Mouse (Mus musculus) intestine, embryonic 14.5 days (tissue): ENCODE measurements around the gene Zmynd15. TPM values are rescaled to one million over a fixed set of nuclear protein-coding genes. Genes with fewer than 3 reads are reported as not detected.
"Not testable (repeated sequence)": the region's sequence is repeated elsewhere in the genome, so short reads cannot be mapped to it uniquely, and the experiment has no call there.

Source experiments
- ATAC-seq: fragments of 200-750 bp; cut with Nextera tagmentation; replicated peaks from 2 replicates; pipeline ENCODE4 v1.8.0; 2017; ENCODE audit warnings: low read depth, moderate number of reproducible peaks, moderate TSS enrichment, moderate library complexity; ENCODE audit not compliant: low FRiP score, low TSS enrichment
- DNase-seq: peaks from one replicate; pipeline ENCODE4 v3.0.0-alpha.2; 2018; ENCODE audit warnings: low spot score
- H3K27ac ChIP-seq: fragments of 300-500 bp; sonication (generic); 2 replicates; pipeline ENCODE4 v1.5.1; 2014; ENCODE audit warnings: low read depth, mild to moderate bottlenecking, control low read depth
- H3K27me3 ChIP-seq: fragments of 300-500 bp; sonication (generic); replicated peaks from 2 replicates; pipeline ENCODE4 v1.6.1; 2014; ENCODE audit warnings: low read length, control low read depth; ENCODE audit not compliant: control insufficient read depth, insufficient read depth
- H3K36me3 ChIP-seq: fragments of 300-500 bp; sonication (generic); 2 replicates; pipeline ENCODE4 v1.6.1; 2014; ENCODE audit warnings: low read length, control low read depth; ENCODE audit not compliant: control insufficient read depth, insufficient read depth
- H3K4me1 ChIP-seq: fragments of 300-500 bp; sonication (generic); replicated peaks from 2 replicates; pipeline ENCODE4 v1.6.1; 2014; ENCODE audit warnings: low read length, control low read depth, mixed read lengths; ENCODE audit not compliant: control insufficient read depth, insufficient read depth
- H3K4me2 ChIP-seq: fragments of 300-500 bp; sonication (generic); 2 replicates; pipeline ENCODE4 v1.6.1; 2014; ENCODE audit warnings: low read length
- H3K4me3 ChIP-seq: fragments of 300-500 bp; sonication (generic); 2 replicates; pipeline ENCODE4 v1.5.1; 2014; ENCODE audit warnings: low read depth, low read length, control low read depth, mixed read lengths
- H3K9ac ChIP-seq: fragments of 300-500 bp; sonication (generic); 2 replicates; pipeline ENCODE4 v1.6.1; 2014; ENCODE audit warnings: mild to moderate bottlenecking, low read length
- H3K9me3 ChIP-seq: fragments of 300-500 bp; sonication (generic); 2 replicates; pipeline ENCODE4 v1.6.1; 2016; ENCODE audit warnings: low read length, control low read depth; ENCODE audit not compliant: control insufficient read depth
- WGBS: fragments of 180-500 bp; shearing (Covaris S2); extraction: QIAGEN DNeasy Blood & Tissue Kit; methylation state at CpG from one replicate; pipeline ENCODE4 v1.1.7; 2014; 5-methylcytosine and 5-hydroxymethylcytosine counted together
- polyA plus RNA-seq: library from polyadenylated mRNA; unstranded; fragments of >200 nt; fragmentation: Nextera tagmentation; extraction: Ambion mirVana; gene quantifications from 2 replicates; pipeline ENCODE4 v1.2.1, GENCODE M21; 2014

Zmynd15 gene
- 0.75 and 0.92 TPM in 2 replicates for polyA plus RNA-seq

DNA sequence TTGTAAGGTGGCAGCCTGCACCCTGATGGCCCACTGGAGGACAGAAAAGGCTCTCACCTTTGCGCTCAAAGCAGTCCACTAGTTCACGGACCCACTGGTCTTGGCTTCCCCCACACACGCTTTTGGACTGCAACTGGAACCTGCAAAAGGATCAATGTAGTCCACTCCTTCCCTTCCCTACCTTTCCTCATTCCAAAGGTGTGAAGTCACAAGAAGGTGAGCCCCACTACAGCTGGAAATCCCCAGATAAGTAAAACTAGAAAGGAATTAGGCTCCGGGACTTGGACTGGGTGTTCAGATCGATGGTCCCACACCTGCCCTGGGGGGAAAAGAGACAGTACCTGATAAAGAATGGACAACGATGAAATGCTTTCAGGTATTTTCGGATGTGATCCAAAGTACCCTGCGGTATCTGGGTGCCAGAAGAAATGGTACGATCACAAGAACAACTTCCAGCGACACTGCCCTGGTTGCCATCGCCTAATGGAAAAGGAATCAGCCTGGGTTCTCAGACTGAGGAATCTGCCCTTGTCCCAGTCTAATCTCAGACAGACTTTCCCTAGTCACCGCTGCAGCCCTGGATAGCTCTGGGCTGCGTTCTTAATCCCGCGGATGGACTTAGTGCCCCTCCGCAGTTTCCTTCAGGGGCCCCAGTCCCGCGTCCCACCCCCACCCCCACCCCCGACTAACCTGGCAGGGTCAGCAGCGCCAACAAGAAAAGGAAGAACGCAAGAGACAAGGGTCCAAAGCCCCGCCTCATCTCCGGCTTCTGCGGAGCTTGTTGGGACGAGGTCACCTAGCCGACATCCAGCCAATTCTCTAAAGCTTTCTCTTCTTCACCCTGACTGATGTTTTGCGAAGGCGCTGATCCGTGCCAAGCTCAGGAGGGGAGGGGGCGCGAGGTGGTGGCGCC is at the start of gene Zmynd15:
Gene Zmynd15, plus strand, starts transcription at position 746 of the 913 bp plus-strand sequence.
- Histone ChIP-seq H3K27me3 (peaks cover 18% of the 10 kb centered on the region), H3K36me3 (0 out of 2 replicates have a peak, but pooled peaks cover 4% of the 10 kb centered on the region), H3K9me3 (no peaks in the 10 kb centered on the region), H3K4me3 (peak within 1 kb of the TSS; percentile 62), H3K4me1 (peaks cover under 1% of the 10 kb centered on the region), H3K9ac (peak within 1 kb of the TSS; percentile 60), H3K27ac (peak within 1 kb of the TSS; percentile 9; the same call in 1 of the 2 replicates), H3K4me2 (peak within 1 kb of the TSS; percentile 100)
- ATAC-seq (0 out of 2 replicates have a peak, but pooled peaks have one; percentile 22), DNase-seq (peak; percentile 75)
- WGBS = 18% methylated on average over 32 of the region's 32 CpGs

DNA sequence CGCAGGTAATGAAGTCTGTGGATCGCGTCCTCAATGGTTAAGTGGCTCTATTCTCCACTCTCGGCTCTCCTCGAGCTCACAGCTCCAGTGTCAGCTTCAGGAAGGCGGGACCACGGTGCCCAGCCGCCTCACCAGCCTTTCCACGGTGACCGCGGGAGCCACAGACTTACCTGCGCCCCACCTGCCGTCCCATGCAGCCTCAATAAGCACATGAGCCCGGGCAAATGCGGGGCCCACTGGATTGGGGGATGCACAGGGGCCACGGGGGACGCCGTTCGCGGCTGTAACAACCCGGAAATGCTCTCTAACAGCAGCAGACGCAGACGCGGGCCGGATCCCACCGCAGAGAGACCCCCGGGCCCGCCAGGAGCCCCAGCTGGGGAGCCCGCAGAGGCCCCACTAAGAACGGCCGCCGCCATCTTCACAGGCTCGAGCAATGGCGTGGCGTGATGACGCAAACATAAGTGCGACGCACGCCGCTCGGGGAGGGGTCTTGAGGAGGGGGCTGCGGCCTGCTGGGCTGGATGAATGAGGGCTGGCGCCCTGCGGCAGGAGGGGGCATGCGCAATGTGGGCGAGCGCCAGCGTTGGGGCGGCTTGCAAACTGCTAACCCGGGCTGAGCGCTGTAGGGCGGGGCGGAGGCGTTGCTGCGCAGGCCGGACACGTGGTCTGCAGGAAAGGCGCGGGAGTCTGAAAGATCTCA is 49.5 kb upstream of the Zmynd15 start, which contains the start of gene Pelp1:
Gene Pelp1, minus strand, starts transcription at position 438 of the 703 bp plus-strand sequence.
- Histone ChIP-seq H3K4me3 (peak within 1 kb of the TSS; percentile 86), H3K9me3 (no peaks in the 10 kb centered on the region), H3K4me2 (peak within 1 kb of the TSS; percentile 68), H3K27me3 (no peaks in the 10 kb centered on the region), H3K27ac (peak within 1 kb of the TSS; percentile 66), H3K36me3 (peaks cover 21% of the 10 kb centered on the region), H3K9ac (peak within 1 kb of the TSS; percentile 92), H3K4me1 (peaks cover 13% of the 10 kb centered on the region)
- DNase-seq (peak; percentile 99), ATAC-seq (peak; percentile 97)
- under 1% methylated on average over 56 of the region's 59 CpGs for WGBS

DNA sequence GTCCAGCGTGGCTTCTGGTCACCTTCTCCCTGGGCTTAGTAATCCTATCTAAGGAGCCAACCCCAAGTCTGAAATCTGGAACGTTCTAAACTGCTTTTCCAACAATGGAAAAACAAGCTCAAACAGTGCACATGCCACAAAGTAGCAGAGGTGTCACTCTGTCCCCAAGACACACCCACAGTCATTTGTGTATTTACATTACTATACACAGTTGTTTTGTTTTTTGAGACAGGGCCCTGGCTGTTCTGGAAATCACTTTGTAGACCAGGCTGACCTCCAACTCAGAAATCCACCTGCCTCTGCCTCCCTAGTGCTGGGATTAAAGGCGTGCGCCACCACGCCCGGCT is 49.0 kb upstream of the Zmynd15 start:
- 64% methylated on average over 6 of the region's 6 CpGs for WGBS
- peaks cover 17% of the 10 kb centered on the region for H3K36me3 ChIP-seq
- H3K27me3 ChIP-seq = no peaks in the 10 kb centered on the region
- H3K9me3 ChIP-seq = no peaks in the 10 kb centered on the region
- H3K27ac ChIP-seq = peak overlapping the region; percentile 66; the same call in 1 of the 2 replicates
- no peak for DNase-seq
- peak overlapping the region; percentile 86 for H3K4me3 ChIP-seq
- peak overlapping the region; percentile 68 for H3K4me2 ChIP-seq
- peak overlapping the region; percentile 92 for H3K9ac ChIP-seq
- ATAC-seq = no peak
- peaks cover 13% of the 10 kb centered on the region for H3K4me1 ChIP-seq

DNA sequence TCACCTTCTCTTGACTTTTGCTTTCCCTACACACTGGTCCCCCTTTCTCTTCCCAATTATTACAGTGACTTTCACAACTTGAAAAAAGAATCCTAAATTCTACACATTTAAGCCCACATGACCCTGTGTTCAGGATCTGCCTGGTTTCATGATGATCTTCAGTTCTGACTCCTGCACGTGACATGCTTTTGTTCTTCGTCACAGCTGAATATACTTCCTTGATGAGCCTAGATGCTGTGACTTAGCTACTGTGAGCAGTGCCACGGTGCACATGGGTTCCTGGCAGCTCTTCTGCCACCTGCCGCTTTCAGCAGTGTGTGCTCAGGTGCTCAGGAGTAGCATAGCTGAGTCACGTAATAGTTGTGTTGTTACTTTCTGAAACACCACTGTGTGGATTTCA is 46.6 kb upstream of the Zmynd15 start:
- Histone ChIP-seq H3K9ac (no peak overlapping the region), H3K4me2 (no peak overlapping the region), H3K27me3 (no peaks in the 10 kb centered on the region), H3K4me3 (no peak overlapping the region), H3K36me3 (peaks cover 3% of the 10 kb centered on the region; the same call in 1 of the 2 replicates), H3K4me1 (peaks cover 13% of the 10 kb centered on the region), H3K9me3 (no peaks in the 10 kb centered on the region), H3K27ac (no peak overlapping the region)
- no peak for ATAC-seq
- WGBS = 77% methylated on average over 5 of the region's 5 CpGs
- no peak for DNase-seq

DNA sequence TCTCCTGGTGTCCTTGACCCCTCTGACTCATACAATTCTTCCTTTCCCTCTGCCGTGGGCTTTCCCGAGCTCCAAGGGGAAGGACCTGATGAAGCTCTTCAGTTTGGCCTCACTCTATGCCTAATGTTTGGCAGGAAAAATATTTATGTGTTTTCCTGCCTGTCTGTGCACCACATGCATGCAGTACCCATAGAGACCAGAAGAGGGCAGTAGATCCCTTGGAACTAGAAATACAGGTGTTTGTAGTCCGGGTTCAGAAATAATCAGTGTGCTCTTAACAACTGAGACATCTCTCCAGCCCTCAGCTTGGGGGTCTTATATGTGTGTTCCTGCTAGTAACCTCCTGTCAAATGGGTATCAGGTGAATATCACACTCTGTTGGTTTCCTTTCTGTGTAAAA is 45.3 kb upstream of the Zmynd15 start:
- ATAC-seq (no peak), DNase-seq (peak; percentile 95)
- Histone ChIP-seq H3K4me3 (no peak overlapping the region), H3K4me1 (peaks cover 2% of the 10 kb centered on the region), H3K9me3 (no peaks in the 10 kb centered on the region), H3K27me3 (no peaks in the 10 kb centered on the region), H3K36me3 (no peaks in the 10 kb centered on the region), H3K4me2 (no peak overlapping the region), H3K9ac (no peak overlapping the region), H3K27ac (no peak overlapping the region)
- 6% methylated on average over 3 of the region's 3 CpGs for WGBS

DNA sequence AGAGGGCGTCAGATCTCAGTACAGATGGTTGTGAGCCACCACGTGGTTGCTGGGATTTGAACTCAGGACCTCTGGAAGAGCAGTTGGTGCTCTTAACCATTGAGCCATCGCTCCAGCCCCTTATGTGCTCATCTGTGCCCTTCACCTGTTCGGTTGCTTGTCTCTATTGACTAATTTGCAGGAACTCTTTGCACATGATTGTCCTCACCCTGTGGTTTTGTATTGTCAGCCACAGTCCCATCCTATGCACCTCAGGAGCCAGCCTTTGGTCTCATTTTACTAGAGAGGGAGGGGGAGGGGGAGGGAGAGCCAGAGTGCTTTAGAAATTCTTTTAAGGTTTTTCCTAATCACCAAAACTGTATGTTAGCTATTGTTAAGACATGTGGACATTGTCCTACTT is 41.0 kb upstream of the Zmynd15 start:
- no peaks in the 10 kb centered on the region for H3K27me3 ChIP-seq
- DNase-seq = no peak
- H3K36me3 ChIP-seq = no peaks in the 10 kb centered on the region
- H3K4me2 ChIP-seq = no peak overlapping the region
- no peaks in the 10 kb centered on the region for H3K4me1 ChIP-seq
- no peaks in the 10 kb centered on the region for H3K9me3 ChIP-seq
- no peak overlapping the region for H3K4me3 ChIP-seq
- 64% methylated on average over 4 of the region's 4 CpGs for WGBS
- H3K9ac ChIP-seq = no peak overlapping the region
- no peak for ATAC-seq
- H3K27ac ChIP-seq = no peak overlapping the region

DNA sequence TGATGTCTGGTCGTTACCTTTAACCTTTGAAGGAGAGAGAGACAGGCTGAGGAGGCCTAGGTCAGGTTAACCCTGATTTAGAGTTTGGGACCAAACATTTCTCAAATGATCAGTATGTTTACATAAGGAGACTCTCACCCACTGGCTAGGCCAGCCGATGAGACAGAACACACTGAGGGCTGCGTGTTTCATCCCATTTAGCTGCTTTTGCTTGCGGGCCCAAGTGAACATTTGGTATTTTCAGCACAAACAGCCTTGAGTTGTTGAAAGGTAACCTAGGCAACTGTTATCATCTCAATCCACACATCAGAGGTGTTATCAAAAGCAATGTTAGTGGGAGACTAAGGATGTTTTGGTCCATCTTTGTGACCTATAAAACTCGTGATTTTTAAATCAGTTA is 39.7 kb upstream of the Zmynd15 start:
- no peaks in the 10 kb centered on the region for H3K4me1 ChIP-seq
- no peak overlapping the region for H3K4me3 ChIP-seq
- no peak overlapping the region for H3K9ac ChIP-seq
- H3K4me2 ChIP-seq = no peak overlapping the region
- 26% methylated on average over 5 of the region's 5 CpGs for WGBS
- no peak overlapping the region for H3K27ac ChIP-seq
- ATAC-seq (no peak), DNase-seq (no peak)
- no peaks in the 10 kb centered on the region for H3K27me3 ChIP-seq
- H3K9me3 ChIP-seq = no peaks in the 10 kb centered on the region
- no peaks in the 10 kb centered on the region for H3K36me3 ChIP-seq

DNA sequence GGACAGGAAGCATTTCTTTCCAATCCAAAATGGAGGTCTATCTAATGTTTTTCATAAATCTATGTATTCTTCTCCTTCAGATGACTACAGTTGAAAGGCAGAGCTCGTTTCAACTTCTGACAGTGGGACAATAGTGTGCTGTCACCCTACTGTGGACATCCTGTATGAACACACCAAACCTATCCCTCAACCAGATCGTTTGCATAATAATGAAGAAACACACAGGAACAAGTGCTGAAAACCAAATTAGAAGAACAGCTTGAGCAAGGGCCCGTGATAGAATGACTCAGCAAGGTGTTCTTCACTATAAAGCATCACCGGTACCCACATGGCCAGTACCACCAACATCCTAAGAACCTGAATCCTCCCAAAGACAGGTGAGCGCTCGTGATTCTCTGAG is 32.6 kb upstream of the Zmynd15 start:
- not testable (repeated sequence) for H3K27ac ChIP-seq, H3K4me2 ChIP-seq, ATAC-seq, H3K4me3 ChIP-seq, H3K27me3 ChIP-seq, H3K9me3 ChIP-seq, H3K4me1 ChIP-seq, H3K36me3 ChIP-seq, DNase-seq, H3K9ac ChIP-seq
- WGBS = 69% methylated on average over 6 of the region's 6 CpGs
